Mouse (Mus musculus): ENCODE data around the gene Zcchc2.

Gene Zcchc2

GRCm38 (mm10) chr1:105990138-105990821, at the start of gene Zcchc2:
Zcchc2 (plus strand) TSS chr1:105990406.
- DNase-seq = peak; percentile 98

- DNase-seq = no peak
These were observed 45.2 kb upstream of the Zcchc2 start for GRCm38 (mm10) chr1:105944927-105945580.

GRCm38 (mm10) chr1:105946581-105947540, 43.3 kb upstream of the Zcchc2 start:
- no peak for DNase-seq

GRCm38 (mm10) chr1:105948352-105948751, 41.9 kb upstream of the Zcchc2 start:
- DNase-seq = no peak

- DNase-seq = no peak
These were observed 36.6 kb upstream of the Zcchc2 start for GRCm38 (mm10) chr1:105953588-105953987.

GRCm38 (mm10) chr1:105954047-105954446, 36.2 kb upstream of the Zcchc2 start:
- DNase-seq = no peak

GRCm38 (mm10) chr1:105956057-105956456, 34.1 kb upstream of the Zcchc2 start:
- no peak for DNase-seq

GRCm38 (mm10) chr1:105961472-105961871, 28.7 kb upstream of the Zcchc2 start:
- no peak for DNase-seq

- no peak for DNase-seq
These were observed 28.0 kb upstream of the Zcchc2 start for GRCm38 (mm10) chr1:105962084-105962818.

- DNase-seq = no peak
These were observed 27.4 kb upstream of the Zcchc2 start for GRCm38 (mm10) chr1:105962852-105963251.

GRCm38 (mm10) chr1:105964514-105964913, 25.7 kb upstream of the Zcchc2 start:
- DNase-seq = no peak

GRCm38 (mm10) chr1:105965189-105965588, 25.0 kb upstream of the Zcchc2 start:
- no peak for DNase-seq

- DNase-seq = no peak
These were observed 18.6 kb upstream of the Zcchc2 start for GRCm38 (mm10) chr1:105971490-105972170.

GRCm38 (mm10) chr1:105974023-105974422, 16.2 kb upstream of the Zcchc2 start:
- DNase-seq = no peak

- no peak for DNase-seq
These were observed 12.6 kb upstream of the Zcchc2 start for GRCm38 (mm10) chr1:105977446-105978094.

- DNase-seq = no peak
These were observed 9.2 kb upstream of the Zcchc2 start for GRCm38 (mm10) chr1:105980849-105981610.

GRCm38 (mm10) chr1:105982496-105983364, 7.5 kb upstream of the Zcchc2 start:
- DNase-seq = no peak

GRCm38 (mm10) chr1:105984172-105984571, 6.0 kb upstream of the Zcchc2 start:
- DNase-seq = no peak

- DNase-seq = no peak
These were observed 2.0 kb upstream of the Zcchc2 start for GRCm38 (mm10) chr1:105988171-105988570.
